Mouse (Mus musculus) stomach, postnatal 0 days (tissue): ENCODE measurements around the gene Ankrd60.
A peak's percentile ranks its signal among the peaks of the same experiment; 100 is the strongest.

Experiments
- CTCF ChIP-seq: IDR thresholded peaks from 2 replicates; pipeline ENCODE4 v1.5.1; 2016; ENCODE audit warnings: antibody characterized with exemption, low read depth, mild to moderate bottlenecking, moderate library complexity
- EP300 ChIP-seq: optimal IDR thresholded peaks from 2 replicates; pipeline ENCODE3; 2016; ENCODE audit warnings: antibody characterized with exemption

- TF ChIP-seq CTCF (peak; percentile 74), EP300 (no peak)
These were observed 24.3 kb downstream of the Ankrd60 start for GRCm38 (mm10) chr2:173553863-173554262.
